Mouse (Mus musculus): ENCODE results near the gene Upb1. TPM values are rescaled to one million over a fixed set of nuclear protein-coding genes. Genes with fewer than 3 reads are reported as not detected.

Gene Upb1
- polyA plus RNA-seq, 1 experiment from 2014 or later: 0.52 TPM

GRCm38 (mm10) chr10:75479955-75480354 lies 79.0 kb downstream of the Upb1 start:
- H3K9me3 ChIP-seq (ENCODE audit: control insufficient read depth): no peaks in the 10 kb centered on the region
- no peak overlapping the region for H3K9ac ChIP-seq (ENCODE audit: low read depth, low read length)
- no peak overlapping the region for H3K4me3 ChIP-seq (ENCODE audit: low read depth, low read length)
- no peak overlapping the region for H3K27ac ChIP-seq (ENCODE audit: low read depth, low read length)
- TF ChIP-seq CTCF (IDR thresholded peaks at IDR 0.05; ENCODE audit: low read depth): no peak
- no peaks in the 10 kb centered on the region for H3K27me3 ChIP-seq (replicated peaks; ENCODE audit: control insufficient read depth, insufficient read depth, low read length)
- H3K4me1 ChIP-seq (replicated peaks; ENCODE audit: control insufficient read depth, insufficient read depth, low read length): no peaks in the 10 kb centered on the region
- WGBS: 82% methylated on average over 2 of the region's 2 CpGs
- no peaks in the 10 kb centered on the region for H3K36me3 ChIP-seq (ENCODE audit: control insufficient read depth, insufficient read depth)
- no peak overlapping the region for H3K4me2 ChIP-seq (replicated peaks; ENCODE audit: low read depth)
- no peak for ATAC-seq

- Histone ChIP-seq H3K27me3 (replicated peaks; ENCODE audit: control insufficient read depth, insufficient read depth, low read length) (no peaks in the 10 kb centered on the region), H3K27ac (ENCODE audit: low read depth, low read length) (no peak overlapping the region), H3K9me3 (ENCODE audit: control insufficient read depth) (no peaks in the 10 kb centered on the region), H3K4me2 (replicated peaks; ENCODE audit: low read depth) (no peak overlapping the region), H3K4me1 (replicated peaks; ENCODE audit: control insufficient read depth, insufficient read depth, low read length) (no peaks in the 10 kb centered on the region), H3K4me3 (ENCODE audit: low read depth, low read length) (no peak overlapping the region), H3K9ac (ENCODE audit: low read depth, low read length) (no peak overlapping the region), H3K36me3 (ENCODE audit: control insufficient read depth, insufficient read depth) (no peaks in the 10 kb centered on the region)
- no peak for ATAC-seq
- 66% methylated on average over 4 of the region's 4 CpGs for WGBS
- no peak for TF ChIP-seq CTCF (IDR thresholded peaks at IDR 0.05; ENCODE audit: low read depth)
These were observed 80.8 kb downstream of the Upb1 start for GRCm38 (mm10) chr10:75481703-75482102.

- TF ChIP-seq CTCF (IDR thresholded peaks at IDR 0.05; ENCODE audit: low read depth): no peak
- H3K4me3 ChIP-seq (ENCODE audit: low read depth, low read length): no peak overlapping the region
- H3K27me3 ChIP-seq (replicated peaks; ENCODE audit: control insufficient read depth, insufficient read depth, low read length): no peaks in the 10 kb centered on the region
- no peak overlapping the region for H3K4me2 ChIP-seq (replicated peaks; ENCODE audit: low read depth)
- no peak for ATAC-seq
- H3K36me3 ChIP-seq (ENCODE audit: control insufficient read depth, insufficient read depth): no peaks in the 10 kb centered on the region
- WGBS: 77% methylated on average over 5 of the region's 5 CpGs
- H3K4me1 ChIP-seq (replicated peaks; ENCODE audit: control insufficient read depth, insufficient read depth, low read length): no peaks in the 10 kb centered on the region
- H3K9me3 ChIP-seq (ENCODE audit: control insufficient read depth): no peaks in the 10 kb centered on the region
- no peak overlapping the region for H3K27ac ChIP-seq (ENCODE audit: low read depth, low read length)
- H3K9ac ChIP-seq (ENCODE audit: low read depth, low read length): no peak overlapping the region
These were observed 81.4 kb downstream of the Upb1 start for GRCm38 (mm10) chr10:75482271-75482670.

- no peak for TF ChIP-seq CTCF (IDR thresholded peaks at IDR 0.05; ENCODE audit: low read depth)
- Histone ChIP-seq H3K9ac (ENCODE audit: low read depth, low read length) (no peak overlapping the region), H3K36me3 (ENCODE audit: control insufficient read depth, insufficient read depth) (no peaks in the 10 kb centered on the region), H3K27ac (ENCODE audit: low read depth, low read length) (no peak overlapping the region), H3K27me3 (replicated peaks; ENCODE audit: control insufficient read depth, insufficient read depth, low read length) (no peaks in the 10 kb centered on the region), H3K4me2 (replicated peaks; ENCODE audit: low read depth) (no peak overlapping the region), H3K9me3 (ENCODE audit: control insufficient read depth) (no peaks in the 10 kb centered on the region), H3K4me3 (ENCODE audit: low read depth, low read length) (no peak overlapping the region), H3K4me1 (replicated peaks; ENCODE audit: control insufficient read depth, insufficient read depth, low read length) (no peaks in the 10 kb centered on the region)
- WGBS: 86% methylated on average over 11 of the region's 11 CpGs
- ATAC-seq: no peak
These were observed 82.1 kb downstream of the Upb1 start for GRCm38 (mm10) chr10:75482919-75483483.

- Histone ChIP-seq H3K36me3 (ENCODE audit: control insufficient read depth, insufficient read depth) (no peaks in the 10 kb centered on the region), H3K4me2 (replicated peaks; ENCODE audit: low read depth) (no peak overlapping the region), H3K4me3 (ENCODE audit: low read depth, low read length) (no peak overlapping the region), H3K9ac (ENCODE audit: low read depth, low read length) (no peak overlapping the region), H3K27ac (ENCODE audit: low read depth, low read length) (no peak overlapping the region), H3K4me1 (replicated peaks; ENCODE audit: control insufficient read depth, insufficient read depth, low read length) (no peaks in the 10 kb centered on the region), H3K9me3 (ENCODE audit: control insufficient read depth) (no peaks in the 10 kb centered on the region), H3K27me3 (replicated peaks; ENCODE audit: control insufficient read depth, insufficient read depth, low read length) (no peaks in the 10 kb centered on the region)
- ATAC-seq: no peak
- 93% methylated on average over 6 of the region's 6 CpGs for WGBS
- no peak for TF ChIP-seq CTCF (IDR thresholded peaks at IDR 0.05; ENCODE audit: low read depth)
These were observed 83.2 kb downstream of the Upb1 start for GRCm38 (mm10) chr10:75484066-75484465.

GRCm38 (mm10) chr10:75484767-75485166 lies 83.9 kb downstream of the Upb1 start:
- Histone ChIP-seq H3K27me3 (replicated peaks; ENCODE audit: control insufficient read depth, insufficient read depth, low read length) (no peaks in the 10 kb centered on the region), H3K9ac (ENCODE audit: low read depth, low read length) (no peak overlapping the region), H3K9me3 (ENCODE audit: control insufficient read depth) (no peaks in the 10 kb centered on the region), H3K36me3 (ENCODE audit: control insufficient read depth, insufficient read depth) (no peaks in the 10 kb centered on the region), H3K4me2 (replicated peaks; ENCODE audit: low read depth) (no peak overlapping the region), H3K27ac (ENCODE audit: low read depth, low read length) (no peak overlapping the region), H3K4me3 (ENCODE audit: low read depth, low read length) (no peak overlapping the region), H3K4me1 (replicated peaks; ENCODE audit: control insufficient read depth, insufficient read depth, low read length) (no peaks in the 10 kb centered on the region)
- no peak for TF ChIP-seq CTCF (IDR thresholded peaks at IDR 0.05; ENCODE audit: low read depth)
- WGBS: 62% methylated on average over 6 of the region's 6 CpGs
- no peak for ATAC-seq
